Mouse (Mus musculus): ENCODE measurements at regions not wholly inside any gene's neighbourhood (a gene's known extent, or its start where the extent isn't known, plus 50 kb on each side); places are given as distances from the start of the nearest gene placed in this dataset.

- TF ChIP-seq CTCF (IDR thresholded peaks at IDR 0.05; ENCODE audit: low read depth) (no peak), EP300 (IDR thresholded peaks at IDR 0.05; ENCODE audit: low read depth) (no peak)
Observed at GRCm38 (mm10) chr5:97257106-97257505, 135.1 kb downstream of the Naa11 start.
